Mouse (Mus musculus) Patski (cell line): ENCODE data around the gene Hikeshi. TPM values are rescaled to one million over a fixed set of nuclear protein-coding genes. Genes with fewer than 3 reads are reported as not detected.

Experiments used
- ATAC-seq: fragments of 100-300 bp; one replicate; pipeline ENCODE4 v1.8.0; 2021
- CTCF ChIA-PET: fragments of 350-600 bp; sonication (Branson Sonifier 250); formaldehyde crosslinking; loops from one replicate; lab custom pipeline; 2022; ENCODE audit warnings: inconsistent platforms; lab: Charles Lee
- POLR2A ChIA-PET: fragments of 350-600 bp; sonication (Branson Sonifier 250); formaldehyde crosslinking; loops from one replicate; lab custom pipeline; 2022; ENCODE audit warnings: antibody characterized with exemption, inconsistent platforms; lab: Charles Lee
- DNase-seq: peaks from one replicate; pipeline ENCODE4 v3.0.0-alpha.2; 2011; ENCODE audit warnings: low read depth, low spot score
- H3K27me3 ChIP-seq: fragments of 371-371 bp; one replicate; pipeline ENCODE4 v1.5.1; 2021
- CTCF ChIP-seq: fragments of 100-300 bp; IDR thresholded peaks from one replicate; pipeline ENCODE4 v1.5.1; 2021
- in situ Hi-C: fragments of 300-500 bp; cut with MboI; formaldehyde crosslinking; loops from 3 replicates; pipeline ENCODE4 v1.11.1; 2018; ENCODE audit warnings: low pct_unique_long_range_greater_than_20kb, mixed read lengths
- polyA plus RNA-seq: library from polyadenylated mRNA; unstranded; gene quantifications from one replicate; pipeline ENCODE4 v1.2.3, GENCODE M21; 2021

The Hikeshi gene
- polyA plus RNA-seq, 1 experiment from 2014 or later, result 80.3 TPM

DNA sequence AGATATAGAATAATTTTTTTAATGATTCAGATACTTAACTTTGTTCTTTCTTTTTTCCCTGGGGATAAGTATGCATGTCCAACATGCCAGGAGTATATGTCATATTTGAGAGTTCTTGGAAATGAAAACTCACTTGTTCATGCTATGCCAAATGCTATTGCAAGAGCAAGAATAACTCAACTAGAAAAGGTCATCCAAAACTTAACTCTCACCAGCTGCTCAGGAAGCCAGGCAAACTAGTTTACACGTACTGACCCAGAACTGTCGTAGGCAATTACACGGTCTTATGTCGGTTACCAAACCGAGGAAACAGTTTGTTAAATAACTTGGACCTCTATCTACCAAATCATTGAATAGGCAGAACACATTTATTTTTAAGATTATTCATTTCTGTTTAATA is 24.3 kb downstream of the Hikeshi start:
- DNase-seq, result no peak
- in situ Hi-C loops, result no loop called here
- no peak for ATAC-seq
- no peaks in the 10 kb centered on the region for H3K27me3 ChIP-seq
- TF ChIP-seq CTCF, result no peak
- POLR2A ChIA-PET, result no interaction called here
- CTCF ChIA-PET, result interaction anchor here (1.2 kb wide), 1 partner anchor 9 kb away, joined by 3 read pairs; no protein-coding TSS in a partner anchor

DNA sequence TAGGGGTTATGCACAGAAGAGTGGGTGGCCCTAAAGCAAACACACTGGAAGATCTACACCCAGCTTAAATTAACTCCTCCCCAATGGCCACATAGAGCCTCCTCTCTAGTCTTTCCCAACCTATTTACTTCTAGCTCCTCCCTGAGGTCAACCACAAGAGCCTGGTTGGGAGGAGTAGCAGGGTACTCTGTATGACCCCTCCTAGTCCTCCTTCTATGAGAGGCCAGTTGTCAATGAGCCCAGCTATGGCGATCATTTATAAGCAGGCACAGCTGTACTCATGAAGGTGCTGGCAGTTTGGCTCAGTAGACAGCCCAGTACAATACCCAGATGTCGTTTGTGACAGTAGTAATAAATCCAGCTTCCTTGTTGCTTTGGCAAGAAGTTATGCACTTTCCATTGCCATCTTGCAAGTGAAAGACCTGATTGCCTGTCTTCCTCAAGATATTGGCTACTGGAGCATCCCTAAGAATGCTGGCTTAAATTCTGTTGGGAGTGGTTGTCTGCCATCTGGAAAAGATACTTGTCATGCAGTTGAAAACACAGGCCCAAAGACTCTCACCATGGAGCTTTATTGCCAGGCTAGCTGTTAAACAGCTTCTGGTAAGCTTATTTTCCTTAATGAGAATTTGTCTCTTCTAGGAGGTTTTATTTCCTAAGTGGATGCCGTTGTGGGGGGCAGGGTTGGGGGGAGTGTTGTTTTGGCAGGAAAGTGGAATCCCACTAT is 27.4 kb downstream of the Hikeshi start:
- no peak for DNase-seq
- ChIA-PET POLR2A (interaction anchor here (0.6 kb wide), 1 partner anchor 832 kb away, joined by 3 read pairs; no protein-coding TSS in a partner anchor), CTCF (interaction anchor here (1.0 to 3.0 kb wide), 4 partner anchors 14 to 436 kb away, joined by 3 to 9 read pairs (median 4); no protein-coding TSS in a partner anchor)
- H3K27me3 ChIP-seq, result no peaks in the 10 kb centered on the region
- in situ Hi-C loops, result no loop called here
- no peak for ATAC-seq
- TF ChIP-seq CTCF, result no peak

DNA sequence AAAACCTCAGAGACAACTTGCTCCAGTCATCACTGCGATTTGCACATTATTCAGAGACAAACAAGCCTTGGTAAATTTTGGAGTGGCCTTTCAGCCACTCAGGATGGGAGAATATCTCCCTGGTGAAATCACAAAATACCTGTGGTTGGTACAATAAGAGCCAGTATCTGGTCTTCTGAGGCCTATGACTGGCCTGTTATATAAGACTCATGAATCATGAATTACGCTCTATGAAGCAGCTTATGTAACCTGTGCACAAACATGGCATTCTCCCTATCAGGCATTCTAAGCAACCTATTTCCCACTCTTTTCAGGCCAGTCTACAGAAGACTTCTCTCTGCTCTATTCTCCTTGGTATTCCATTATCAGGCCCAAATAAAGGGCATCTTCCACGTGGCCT is 28.6 kb downstream of the Hikeshi start:
- H3K27me3 ChIP-seq, result no peaks in the 10 kb centered on the region
- TF ChIP-seq CTCF, result no peak
- ChIA-PET POLR2A (no interaction called here), CTCF (interaction anchor here (0.7 to 1.9 kb wide), 3 partner anchors 22 to 435 kb away, joined by 3 to 5 read pairs (median 4); no protein-coding TSS in a partner anchor)
- in situ Hi-C loops, result no loop called here
- no peak for ATAC-seq
- no peak for DNase-seq

DNA sequence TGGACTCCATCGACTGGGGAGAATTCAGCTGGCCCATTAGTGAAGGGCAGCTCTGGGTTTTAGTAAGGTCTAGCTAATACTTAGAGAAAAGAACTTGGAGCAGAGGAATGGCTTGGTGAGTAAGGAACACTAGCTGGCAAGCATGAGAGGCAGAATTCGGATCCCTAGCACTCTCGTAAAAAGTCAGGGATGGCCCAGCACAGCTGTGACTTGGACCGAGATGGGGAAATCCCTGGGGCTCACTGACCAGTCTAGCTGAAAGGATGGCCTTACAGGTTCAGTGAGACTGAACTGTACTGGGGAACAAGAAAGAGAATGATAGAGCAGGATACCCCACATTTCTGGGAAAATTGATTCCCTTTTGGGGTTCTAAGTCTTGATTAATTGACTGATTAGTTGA is 31.3 kb downstream of the Hikeshi start:
- ATAC-seq, result no peak
- TF ChIP-seq CTCF, result no peak
- CTCF ChIA-PET, result interaction anchor here (0.7 to 1.2 kb wide), 3 partner anchors 12 to 432 kb away, joined by 3 read pairs; no protein-coding TSS in a partner anchor
- DNase-seq, result no peak
- in situ Hi-C loops, result loop anchor here (5.0 kb wide), 1 partner anchor 432 kb away; no protein-coding TSS in a partner anchor
- POLR2A ChIA-PET, result interaction anchor here (1.4 kb wide), 1 partner anchor 12 kb away, joined by 3 read pairs; no protein-coding TSS in a partner anchor
- H3K27me3 ChIP-seq, result no peaks in the 10 kb centered on the region

DNA sequence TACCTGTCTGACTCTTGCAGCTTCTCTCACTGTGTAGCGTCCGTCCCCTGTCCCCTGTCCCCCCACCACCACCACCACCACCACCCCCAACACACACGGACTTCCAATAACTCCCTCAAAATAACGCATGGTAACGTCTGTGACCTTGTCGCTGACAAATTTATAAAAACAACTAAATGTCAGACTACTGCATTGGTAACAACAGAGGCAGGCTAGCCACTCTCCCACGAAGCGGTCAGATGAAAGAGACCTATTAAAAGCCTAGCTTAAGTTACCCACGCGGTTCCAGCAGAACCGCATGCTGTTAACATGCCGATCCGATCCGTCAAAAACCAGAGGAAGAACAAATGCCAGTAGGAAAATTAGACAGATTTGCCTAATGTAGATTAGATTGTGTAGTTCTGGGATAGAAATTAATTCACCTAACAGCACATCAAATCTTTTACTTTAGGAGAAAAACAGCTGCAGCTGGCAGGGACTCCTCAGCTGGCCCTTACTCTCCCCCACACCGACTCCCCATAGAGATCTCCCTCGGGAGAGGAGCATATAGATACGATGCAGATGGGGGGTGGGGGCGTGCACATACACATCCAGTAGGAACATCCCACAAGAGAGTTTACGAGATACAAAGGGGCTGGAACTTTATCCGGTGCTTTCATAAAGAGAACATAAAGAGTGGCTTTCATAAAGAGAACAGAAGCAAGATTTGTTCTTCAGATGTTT is 31.9 kb downstream of the Hikeshi start:
- ATAC-seq (no peak), DNase-seq (no peak)

DNA sequence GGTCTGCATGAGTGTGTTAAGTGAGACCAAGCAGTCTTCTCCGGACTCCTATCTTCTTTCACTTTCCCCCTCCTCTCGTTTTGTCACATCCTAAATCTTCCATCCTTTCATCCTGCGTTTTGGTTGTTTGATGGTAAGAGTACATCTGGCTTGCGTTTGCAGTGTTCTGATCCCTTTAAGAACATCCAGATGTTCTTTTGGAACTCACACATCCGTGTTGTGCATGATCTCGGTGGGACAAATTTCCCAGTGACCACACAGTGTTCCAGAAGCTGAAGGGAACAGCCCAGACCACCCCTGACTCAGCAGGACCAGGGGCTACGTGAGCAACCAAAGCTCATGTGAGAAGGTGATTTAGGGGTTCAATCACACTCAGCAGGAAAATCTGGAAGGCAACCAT is 32.6 kb downstream of the Hikeshi start:
- no peaks in the 10 kb centered on the region for H3K27me3 ChIP-seq
- ChIA-PET POLR2A (no interaction called here), CTCF (interaction anchor here (0.9 to 2.5 kb wide), 12 partner anchors 8 to 433 kb away, joined by 3 to 13 read pairs (median 4); no protein-coding TSS in a partner anchor)
- in situ Hi-C loops, result loop anchor here (5.0 kb wide), 1 partner anchor 431 kb away; no protein-coding TSS in a partner anchor
- no peak for TF ChIP-seq CTCF
- DNase-seq, result no peak
- ATAC-seq, result no peak

More for the DNA sequence above, 31.9 kb downstream of the Hikeshi start:
- ChIA-PET POLR2A (interaction anchor here (1.4 kb wide), 1 partner anchor 11 kb away, joined by 3 read pairs; no protein-coding TSS in a partner anchor), CTCF (interaction anchor here (0.7 to 2.5 kb wide), 7 partner anchors 11 to 432 kb away, joined by 3 to 13 read pairs (median 5); no protein-coding TSS in a partner anchor)
- no peaks in the 10 kb centered on the region for H3K27me3 ChIP-seq
- in situ Hi-C loops, result loop anchor here (5.0 kb wide), 1 partner anchor 432 kb away; no protein-coding TSS in a partner anchor
- no peak for TF ChIP-seq CTCF

DNA sequence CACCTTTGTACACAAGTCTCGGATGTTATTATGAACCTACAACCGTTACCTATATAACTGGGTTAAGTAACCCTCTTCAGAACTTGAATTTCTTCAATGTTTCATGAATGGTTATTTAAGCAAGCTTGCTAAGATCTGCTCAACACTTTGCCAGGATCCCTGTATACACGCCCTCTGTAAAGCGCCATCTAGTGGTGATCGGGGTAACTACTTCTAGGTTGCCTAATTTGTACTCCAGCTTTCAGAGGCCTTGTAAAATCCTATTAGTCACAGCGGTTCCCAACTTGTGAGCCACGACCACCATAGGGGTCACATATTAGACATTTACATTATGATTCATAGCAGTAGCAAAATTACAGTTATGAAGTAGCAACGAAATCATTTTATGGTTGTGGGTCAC is 33.1 kb downstream of the Hikeshi start:
- in situ Hi-C loops, result loop anchor here (5.0 kb wide), 1 partner anchor 431 kb away; no protein-coding TSS in a partner anchor
- CTCF ChIA-PET, result interaction anchor here (0.9 to 2.5 kb wide), 11 partner anchors 8 to 433 kb away, joined by 3 to 13 read pairs (median 4); no protein-coding TSS in a partner anchor
- H3K27me3 ChIP-seq, result no peaks in the 10 kb centered on the region
- TF ChIP-seq CTCF, result peak; percentile 85
- DNase-seq (peak; percentile 25), ATAC-seq (peak; percentile 78)
- POLR2A ChIA-PET, result no interaction called here

DNA sequence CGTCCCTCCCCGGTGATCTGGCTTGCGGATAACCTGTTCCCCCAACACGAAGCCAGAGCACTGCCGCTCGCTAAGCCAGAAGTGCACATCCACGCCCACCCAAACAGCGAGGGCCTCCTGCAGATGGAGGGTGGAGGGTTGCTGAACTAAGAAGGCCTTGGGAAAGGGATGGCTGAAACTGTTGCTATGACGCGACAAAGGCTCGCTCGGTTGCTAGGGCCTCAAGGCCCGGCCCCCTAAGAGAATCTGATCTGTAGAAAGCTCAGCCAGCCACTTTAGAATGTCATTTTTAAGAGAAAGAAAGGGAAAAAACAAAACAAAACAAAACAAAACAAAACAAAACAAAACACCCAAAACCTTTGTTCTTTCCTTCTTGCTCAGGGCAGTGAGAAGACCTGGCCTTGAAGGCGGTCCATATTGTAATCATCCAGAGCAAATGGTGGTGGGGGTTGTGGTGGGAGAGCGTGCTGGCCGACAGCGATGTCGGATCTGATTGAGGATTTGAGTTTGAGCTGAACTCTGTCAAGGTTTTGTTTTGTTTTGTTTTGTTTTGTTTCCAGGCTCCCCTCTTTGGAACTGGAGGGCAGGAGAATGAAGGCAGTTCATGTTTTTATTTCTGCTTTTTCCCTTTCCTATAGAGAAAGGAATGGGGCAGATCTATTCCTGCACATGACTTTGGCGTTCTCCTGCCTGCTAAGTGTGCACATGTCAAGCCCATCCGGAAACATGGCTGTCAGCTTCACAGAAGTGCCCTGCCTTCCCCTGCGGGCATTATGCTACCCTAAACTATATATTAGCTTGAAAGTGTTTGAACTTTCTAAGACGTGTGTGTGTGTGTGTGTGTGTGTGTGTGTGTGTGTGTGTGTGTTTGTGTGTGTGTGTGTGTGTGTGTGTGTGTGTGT is 37.3 kb downstream of the Hikeshi start, which contains the start of gene Ccdc81:
Gene Ccdc81, minus strand, starts transcription at position 188 of the 902 bp plus-strand sequence.
- ATAC-seq (no peak), DNase-seq (no peak)
- CTCF ChIA-PET, result interaction anchor here (1.2 kb wide), 1 partner anchor 8 kb away, joined by 3 read pairs; no protein-coding TSS in a partner anchor
- in situ Hi-C loops, result no loop called here
- POLR2A ChIA-PET, result interaction anchor here (0.6 kb wide), 1 partner anchor 15 kb away, joined by 3 read pairs; no protein-coding TSS in a partner anchor
- TF ChIP-seq CTCF, result no peak
- H3K27me3 ChIP-seq, result no peaks in the 10 kb centered on the region

DNA sequence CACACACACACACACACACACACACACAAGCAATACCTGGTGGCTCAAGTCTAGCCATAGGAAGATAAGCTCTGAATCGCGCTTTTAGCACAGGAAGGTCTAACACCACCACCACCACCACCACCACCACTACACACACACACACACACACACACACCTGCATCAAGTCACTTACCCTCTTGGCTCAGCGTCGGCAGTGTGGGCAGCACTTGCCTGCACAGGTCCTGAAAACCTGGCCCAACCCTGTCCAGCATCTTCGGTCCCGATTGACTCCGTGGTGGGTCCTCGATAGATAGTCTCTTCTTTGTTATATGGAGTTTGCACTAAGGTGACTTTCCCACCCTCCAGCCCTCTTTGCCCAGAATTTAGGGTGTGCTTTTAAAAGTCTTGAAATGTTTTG is 38.0 kb downstream of the Hikeshi start:
- ChIA-PET CTCF (no interaction called here), POLR2A (no interaction called here)
- ATAC-seq, result no peak

More for the DNA sequence above, 38.0 kb downstream of the Hikeshi start:
- no peak for DNase-seq
- in situ Hi-C loops, result no loop called here
- no peaks in the 10 kb centered on the region for H3K27me3 ChIP-seq
- TF ChIP-seq CTCF, result no peak
